Mouse (Mus musculus): ENCODE results near the gene Chn1.
"Not testable (repeated sequence)": the region's sequence is repeated elsewhere in the genome, so short reads cannot be mapped to it uniquely, and the experiment has no call there.

Gene Chn1

GRCm38 (mm10) chr2:73774786-73775682 is at the start of gene Chn1:
Chn1 (minus strand) TSS chr2:73775346.
- DNase-seq (ENCODE audit: low spot score in 2 of 2): no peak

GRCm38 (mm10) chr2:73818742-73819141 is 43.6 kb upstream of the Chn1 start:
- no peak for DNase-seq (ENCODE audit: low spot score in 2 of 2)

- no peak for DNase-seq (ENCODE audit: low spot score in 2 of 2)
Measured at GRCm38 (mm10) chr2:73807609-73808008, 32.5 kb upstream of the Chn1 start.

DNA sequence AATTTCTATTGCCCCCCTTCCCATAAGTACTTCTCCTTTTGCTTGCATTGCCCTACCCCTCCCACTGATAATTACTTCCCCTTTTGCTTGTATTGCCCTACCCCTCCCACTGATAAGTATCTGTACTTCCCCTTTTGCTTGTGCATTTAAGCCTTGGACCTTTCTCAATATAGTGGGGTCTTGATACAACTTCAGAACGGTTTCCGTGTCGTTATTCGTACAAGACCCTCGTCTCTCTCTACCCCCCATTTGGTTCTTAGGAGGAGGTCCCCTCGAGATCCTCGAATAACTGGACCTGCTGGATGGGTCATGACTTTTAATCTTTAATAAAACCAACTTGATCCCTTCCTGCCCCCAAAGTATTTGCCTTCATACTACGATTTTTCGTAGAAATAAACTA is 25.0 kb upstream of the Chn1 start:
- DNase-seq (ENCODE audit: low spot score in 2 of 2): not testable (repeated sequence)

DNA sequence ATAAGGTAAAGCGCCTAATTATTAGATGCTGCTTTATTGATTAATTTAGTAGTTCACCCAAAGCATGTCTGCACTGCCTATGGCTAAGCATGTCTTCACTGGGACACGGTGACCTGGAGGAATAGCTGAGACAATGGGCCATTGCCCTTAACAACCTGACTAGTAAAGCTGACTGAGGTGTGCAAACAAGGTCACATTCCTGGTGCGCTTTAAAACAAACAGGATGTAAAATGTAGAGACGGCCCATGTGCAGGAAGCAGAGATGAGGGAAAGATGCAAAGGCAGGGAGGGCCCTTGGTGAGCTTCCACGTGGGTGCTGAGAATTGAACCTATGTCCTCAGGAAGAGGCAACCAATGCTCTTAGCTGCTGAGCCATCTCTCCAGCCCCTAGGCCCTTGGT is 23.6 kb upstream of the Chn1 start:
- no peak for DNase-seq (ENCODE audit: low spot score in 2 of 2)

- DNase-seq (ENCODE audit: low spot score in 2 of 2): no peak
Measured at GRCm38 (mm10) chr2:73798136-73798535, 23.0 kb upstream of the Chn1 start.

DNA sequence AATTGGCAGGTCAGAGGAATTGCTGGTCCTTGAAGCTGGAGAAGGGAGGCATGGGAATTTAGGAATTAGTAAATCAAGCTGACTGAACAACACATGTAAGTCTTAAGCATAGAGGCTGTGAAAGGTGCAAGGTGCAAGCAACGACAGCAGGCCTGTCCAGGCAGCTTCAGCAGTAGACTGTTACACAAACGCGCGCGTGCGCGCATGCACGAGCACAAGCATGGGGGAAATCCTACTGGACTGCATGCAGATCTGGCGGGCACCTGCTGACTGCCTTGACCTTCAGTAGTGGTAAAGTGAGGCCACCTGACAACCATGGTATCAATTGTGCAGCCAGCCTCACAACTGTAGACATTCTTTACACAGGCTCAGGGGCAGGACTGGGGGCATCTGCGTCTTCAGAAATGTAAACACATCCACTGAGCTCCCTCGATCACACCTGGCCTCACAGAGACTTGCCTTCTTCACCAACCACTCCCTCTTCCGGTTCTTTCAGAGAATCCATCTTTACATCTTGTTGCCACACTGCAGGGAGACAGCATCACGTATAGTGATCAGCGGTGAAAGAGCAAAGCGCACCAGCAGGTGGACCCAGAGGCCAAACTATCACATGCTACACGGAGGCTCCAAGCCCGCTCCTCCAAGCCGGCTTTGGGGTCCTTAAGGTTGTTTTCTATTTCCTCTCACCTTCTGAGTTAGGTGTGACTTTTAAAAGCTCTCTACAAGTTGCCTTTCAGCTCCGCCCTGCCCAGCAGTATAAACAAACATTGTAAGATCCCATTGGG is 16.9 kb upstream of the Chn1 start:
- no peak for DNase-seq (ENCODE audit: low spot score in 2 of 2)

- DNase-seq (ENCODE audit: low spot score in 2 of 2): no peak
Measured at GRCm38 (mm10) chr2:73790332-73790731, 15.2 kb upstream of the Chn1 start.

DNA sequence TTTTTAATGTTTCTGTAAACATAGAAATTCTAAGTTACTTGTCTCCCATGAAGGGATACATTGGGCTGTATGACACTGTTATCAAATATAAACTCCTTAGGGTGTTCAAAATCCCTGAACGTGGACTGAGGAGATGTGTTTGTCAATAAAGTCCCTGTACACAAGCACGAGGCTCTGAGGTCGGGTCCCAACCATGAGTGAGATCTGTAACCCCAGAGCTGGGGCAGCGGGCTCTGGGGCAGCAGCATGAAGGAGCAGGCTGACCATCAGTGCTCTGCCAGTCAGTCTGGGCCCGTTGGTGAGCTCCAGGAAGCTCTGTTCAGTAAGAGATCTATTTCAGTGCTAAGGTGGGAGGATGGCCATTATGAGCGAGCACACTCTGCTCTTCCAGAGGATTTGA is 13.2 kb upstream of the Chn1 start:
- DNase-seq (ENCODE audit: low spot score in 2 of 2): no peak

DNA sequence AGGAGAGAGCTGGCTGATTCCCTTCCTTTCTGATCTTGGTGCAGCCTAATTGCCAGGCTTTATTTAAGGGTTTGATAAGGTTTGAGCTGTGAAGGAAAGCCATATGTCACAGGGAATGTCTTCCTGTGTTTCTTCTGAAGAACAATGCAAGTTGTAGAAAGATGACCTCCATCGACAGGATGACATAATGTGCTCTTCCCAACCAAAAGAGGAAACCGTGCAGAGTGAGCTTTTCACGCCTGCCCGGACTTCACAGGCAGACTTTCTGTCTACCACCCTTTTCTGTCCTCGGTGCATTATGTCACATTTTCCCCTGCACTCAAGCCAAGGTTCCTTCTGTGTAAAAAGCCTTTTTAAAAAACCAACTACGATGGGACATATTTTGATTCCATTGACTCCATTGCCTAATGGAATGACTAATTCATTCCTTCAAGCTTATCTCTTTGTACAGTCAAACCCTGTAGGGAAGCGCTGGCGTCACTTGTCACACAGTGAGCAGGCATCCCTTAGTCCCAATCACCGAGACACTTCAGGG is 7.3 kb upstream of the Chn1 start:
- no peak for DNase-seq (ENCODE audit: low spot score in 2 of 2)

DNA sequence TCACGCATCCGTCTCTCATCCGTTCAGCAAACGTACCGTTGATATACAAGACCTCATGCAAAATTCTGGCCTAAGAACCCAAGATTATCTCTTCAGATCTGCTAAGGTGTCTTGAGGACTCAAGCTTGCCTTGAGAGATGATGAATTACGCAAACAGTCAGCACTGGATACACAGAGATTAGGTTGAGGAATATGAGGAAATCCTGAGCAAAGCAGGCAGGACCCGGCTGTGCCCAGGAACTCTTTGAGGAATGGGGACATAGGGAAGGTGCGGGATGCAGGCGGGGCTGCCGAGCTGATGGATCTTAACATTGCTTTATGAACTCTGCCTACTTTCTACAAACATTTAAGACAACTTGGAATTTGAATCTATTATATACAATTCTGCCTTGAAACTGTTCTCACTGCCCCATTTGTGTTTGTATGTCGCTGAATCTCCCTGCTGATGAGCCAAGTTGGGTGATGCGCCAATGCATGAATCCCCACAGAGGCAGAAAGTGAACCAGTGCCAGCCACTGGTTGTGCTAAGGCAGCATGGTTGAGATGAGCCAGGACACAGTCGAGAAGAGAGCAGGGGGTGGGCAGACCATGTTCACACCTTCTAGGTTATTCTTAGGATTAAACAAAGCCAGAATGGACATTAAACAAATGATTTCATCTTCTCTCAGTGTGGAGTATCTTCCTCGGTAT is 5.3 kb upstream of the Chn1 start:
- no peak for DNase-seq (ENCODE audit: low spot score in 2 of 2)

DNA sequence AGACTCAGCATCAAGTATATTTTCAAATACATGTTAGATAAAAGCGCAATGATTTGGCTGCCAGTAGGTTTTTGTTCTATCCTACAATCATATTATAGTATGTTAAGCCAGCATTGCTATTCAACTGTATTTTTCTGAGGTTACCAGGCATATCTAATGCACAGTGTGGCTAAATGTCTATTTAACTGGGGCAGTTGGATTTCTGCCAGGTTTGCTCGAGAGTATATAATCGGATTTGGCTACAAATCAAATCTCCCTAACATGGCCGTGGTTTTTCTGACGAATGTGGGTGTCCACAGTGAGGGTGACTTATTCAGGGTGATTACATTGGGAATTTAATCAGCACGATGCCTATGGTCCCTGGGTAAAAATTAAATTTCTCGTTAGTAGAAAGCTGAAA is 4.7 kb upstream of the Chn1 start:
- DNase-seq (ENCODE audit: low spot score in 2 of 2): no peak

DNA sequence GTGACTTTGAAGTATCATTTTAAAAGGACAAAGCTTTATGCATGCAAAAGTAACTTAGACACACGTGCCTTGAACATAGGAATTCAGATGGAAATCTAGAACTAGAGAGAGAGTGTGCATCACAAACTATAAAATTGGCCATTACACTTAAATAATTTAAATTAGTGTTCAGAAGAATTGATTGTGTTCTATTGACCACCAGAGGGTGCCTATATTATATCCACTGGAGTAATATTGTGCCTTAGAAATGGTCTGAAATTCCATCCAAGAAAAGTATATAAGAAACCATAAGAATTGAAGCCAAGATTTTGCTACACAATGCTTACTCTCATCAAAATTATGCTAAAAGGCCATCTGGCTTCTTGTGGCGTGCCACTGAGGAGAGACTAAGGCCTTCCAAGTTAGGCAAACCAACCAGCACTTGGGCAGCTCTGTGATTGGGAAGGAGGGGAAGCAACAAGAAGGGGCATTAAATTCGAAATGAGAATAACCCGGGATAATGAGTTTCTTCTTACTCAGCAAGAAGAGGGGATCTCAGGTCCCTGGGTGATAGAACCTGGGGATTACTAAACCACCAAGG is 4.0 kb upstream of the Chn1 start:
- no peak for DNase-seq (ENCODE audit: low spot score in 2 of 2)

GRCm38 (mm10) chr2:73776936-73777335 is 1.8 kb upstream of the Chn1 start:
- no peak for DNase-seq (ENCODE audit: low spot score in 2 of 2)

GRCm38 (mm10) chr2:73775683-73776310 is 651 bp upstream of the Chn1 start:
- no peak for DNase-seq (ENCODE audit: low spot score in 2 of 2)

GRCm38 (mm10) chr2:73772945-73773344 is 2.2 kb downstream of the Chn1 start:
- no peak for DNase-seq (ENCODE audit: low spot score in 2 of 2)

GRCm38 (mm10) chr2:73768669-73769068 is 6.5 kb downstream of the Chn1 start:
- no peak for DNase-seq (ENCODE audit: low spot score in 2 of 2)

DNA sequence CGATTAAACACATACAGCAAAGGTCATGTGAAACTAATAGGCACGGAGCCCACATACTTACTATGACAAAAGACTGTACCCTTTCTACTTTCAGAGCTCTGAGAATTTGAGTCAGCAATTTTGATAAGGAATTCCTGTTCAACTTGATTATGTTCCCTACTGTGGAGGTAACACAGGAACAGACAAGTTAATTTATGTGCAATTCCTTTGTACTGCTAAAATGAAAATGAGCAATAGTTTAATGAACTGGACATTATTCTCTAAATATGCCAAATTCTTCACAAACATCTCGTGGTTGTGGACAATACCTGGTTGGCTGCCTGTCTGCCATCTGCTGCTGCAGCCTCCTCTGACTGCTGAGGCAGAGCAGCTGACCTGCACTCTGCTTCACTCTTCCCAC is 11.6 kb downstream of the Chn1 start:
- no peak for DNase-seq (ENCODE audit: low spot score in 2 of 2)

- no peak for DNase-seq (ENCODE audit: low spot score in 2 of 2)
Measured at GRCm38 (mm10) chr2:73759899-73760298, 15.2 kb downstream of the Chn1 start.

GRCm38 (mm10) chr2:73759027-73759426 is 16.1 kb downstream of the Chn1 start:
- DNase-seq (ENCODE audit: low spot score in 2 of 2): no peak

DNA sequence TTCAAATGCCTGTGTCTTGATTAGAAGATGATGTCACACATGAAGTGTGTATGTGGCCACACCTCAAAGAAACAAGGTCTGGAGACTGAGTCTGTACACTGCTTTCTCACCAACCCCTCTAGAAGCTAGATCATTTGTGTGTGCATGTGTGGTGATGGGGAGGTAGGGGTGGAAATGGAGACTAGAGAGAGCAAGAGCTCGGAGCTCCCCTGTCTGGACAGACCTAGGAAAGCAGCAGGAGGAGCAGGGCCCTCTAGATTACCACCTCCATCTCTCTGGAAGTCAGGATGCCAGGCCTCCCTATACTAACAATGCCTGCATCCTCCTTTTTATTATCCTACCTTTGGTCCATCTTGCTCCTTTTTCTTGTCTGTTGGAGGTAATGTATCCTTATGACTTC is 27.8 kb downstream of the Chn1 start:
- DNase-seq (ENCODE audit: low spot score in 2 of 2): no peak
